Mouse (Mus musculus) embryonic fibroblast, embryonic 13.5 days (primary cell): ENCODE data around the gene Elovl7.

Source experiments
- CTCF ChIP-seq: IDR thresholded peaks from 2 replicates; pipeline ENCODE4 v1.5.1; 2011; ENCODE audit warnings: mild to moderate bottlenecking, control low read depth, low read length, moderate library complexity, borderline replicate concordance; ENCODE audit not compliant: insufficient read depth
- POLR2A ChIP-seq: IDR thresholded peaks from 2 replicates; pipeline ENCODE4 v1.6.1; 2011; ENCODE audit warnings: low read depth, mild to moderate bottlenecking, control low read depth, low read length, moderate library complexity

GRCm38 (mm10) chr13:108251106-108251505, 36.9 kb downstream of the Elovl7 start:
- TF ChIP-seq CTCF (no peak), POLR2A (no peak)
